Mouse (Mus musculus): ENCODE data around the gene Prox2. TPM values are rescaled to one million over a fixed set of nuclear protein-coding genes. Genes with fewer than 3 reads are reported as not detected.

Prox2 gene
- polyA plus RNA-seq (2012; rRNA removed), result 1.6 and 1.9 TPM in 2 replicates

GRCm38 (mm10) chr12:85110698-85111592 lies at the start of gene Prox2, which contains the start of gene Dlst:
Gene Prox2 (minus strand): TSS chr12:85110759.
Gene Dlst (plus strand): TSS chr12:85110833.
- no peaks in the 10 kb centered on the region for H3K27me3 ChIP-seq (ENCODE audit: control insufficient read depth, insufficient read depth, low read length)
- H3K27ac ChIP-seq (ENCODE audit: insufficient read depth, low read length), result peak within 1 kb of the TSS; percentile 86
- H3K4me3 ChIP-seq (replicated peaks; ENCODE audit: insufficient read depth, low read depth, low read length), result peak within 1 kb of the TSS; percentile 93
- TF ChIP-seq POLR2A (IDR thresholded peaks at IDR 0.05; ENCODE audit: borderline replicate concordance, insufficient read depth, low read length) (peak; percentile 90), CTCF (IDR thresholded peaks at IDR 0.05; ENCODE audit: borderline replicate concordance, insufficient read depth, low read depth, low read length) (no peak)
- under 1% methylated on average over 83 of the region's 83 CpGs for WGBS
- DNase-seq, result peak; percentile 91 to 94
- no peaks in the 10 kb centered on the region; the same call in 1 of the 2 replicates for H3K4me1 ChIP-seq (ENCODE audit: control insufficient read depth, insufficient read depth, low read length)

- TF ChIP-seq POLR2A (IDR thresholded peaks at IDR 0.05; ENCODE audit: borderline replicate concordance, insufficient read depth, low read length), result no peak
- no peak for TF ChIP-seq CTCF (IDR thresholded peaks at IDR 0.05; ENCODE audit: borderline replicate concordance, insufficient read depth, low read depth, low read length)
- no peaks in the 10 kb centered on the region for H3K27me3 ChIP-seq (ENCODE audit: control insufficient read depth, insufficient read depth, low read length)
- no peak overlapping the region for H3K4me3 ChIP-seq (replicated peaks; ENCODE audit: insufficient read depth, low read depth, low read length)
- no peaks in the 10 kb centered on the region for H3K4me1 ChIP-seq (ENCODE audit: control insufficient read depth, insufficient read depth, low read length)
- WGBS, result 48% methylated on average over 5 of the region's 5 CpGs
- DNase-seq, result no peak
- H3K27ac ChIP-seq (ENCODE audit: insufficient read depth, low read length), result no peak overlapping the region
These were observed 49.0 kb upstream of the Prox2 start for GRCm38 (mm10) chr12:85159592-85159991.

- no peaks in the 10 kb centered on the region for H3K27me3 ChIP-seq (ENCODE audit: control insufficient read depth, insufficient read depth, low read length)
- no peak for DNase-seq
- 87% methylated on average over 8 of the region's 8 CpGs for WGBS
- TF ChIP-seq POLR2A (IDR thresholded peaks at IDR 0.05; ENCODE audit: borderline replicate concordance, insufficient read depth, low read length) (no peak), CTCF (IDR thresholded peaks at IDR 0.05; ENCODE audit: borderline replicate concordance, insufficient read depth, low read depth, low read length) (no peak)
- H3K4me3 ChIP-seq (replicated peaks; ENCODE audit: insufficient read depth, low read depth, low read length), result no peak overlapping the region
- H3K27ac ChIP-seq (ENCODE audit: insufficient read depth, low read length), result no peak overlapping the region
- H3K4me1 ChIP-seq (ENCODE audit: control insufficient read depth, insufficient read depth, low read length), result no peaks in the 10 kb centered on the region
These were observed 48.2 kb upstream of the Prox2 start for GRCm38 (mm10) chr12:85158801-85159200.

GRCm38 (mm10) chr12:85157797-85158460 lies 47.4 kb upstream of the Prox2 start:
- Histone ChIP-seq H3K27ac (ENCODE audit: insufficient read depth, low read length) (no peak overlapping the region), H3K4me1 (ENCODE audit: control insufficient read depth, insufficient read depth, low read length) (no peaks in the 10 kb centered on the region), H3K27me3 (ENCODE audit: control insufficient read depth, insufficient read depth, low read length) (no peaks in the 10 kb centered on the region), H3K4me3 (replicated peaks; ENCODE audit: insufficient read depth, low read depth, low read length) (no peak overlapping the region)
- no peak for DNase-seq
- WGBS, result 73% methylated on average over 14 of the region's 14 CpGs
- TF ChIP-seq POLR2A (IDR thresholded peaks at IDR 0.05; ENCODE audit: borderline replicate concordance, insufficient read depth, low read length) (no peak), CTCF (IDR thresholded peaks at IDR 0.05; ENCODE audit: borderline replicate concordance, insufficient read depth, low read depth, low read length) (no peak)

- Histone ChIP-seq H3K4me1 (ENCODE audit: control insufficient read depth, insufficient read depth, low read length) (no peaks in the 10 kb centered on the region), H3K4me3 (replicated peaks; ENCODE audit: insufficient read depth, low read depth, low read length) (no peak overlapping the region), H3K27ac (ENCODE audit: insufficient read depth, low read length) (no peak overlapping the region), H3K27me3 (ENCODE audit: control insufficient read depth, insufficient read depth, low read length) (no peaks in the 10 kb centered on the region)
- TF ChIP-seq CTCF (IDR thresholded peaks at IDR 0.05; ENCODE audit: borderline replicate concordance, insufficient read depth, low read depth, low read length), result no peak
- no peak for TF ChIP-seq POLR2A (IDR thresholded peaks at IDR 0.05; ENCODE audit: borderline replicate concordance, insufficient read depth, low read length)
- no peak for DNase-seq
- 73% methylated on average over 6 of the region's 6 CpGs for WGBS
These were observed 45.8 kb upstream of the Prox2 start for GRCm38 (mm10) chr12:85156324-85156723.

- DNase-seq, result no peak
- TF ChIP-seq POLR2A (IDR thresholded peaks at IDR 0.05; ENCODE audit: borderline replicate concordance, insufficient read depth, low read length) (no peak), CTCF (IDR thresholded peaks at IDR 0.05; ENCODE audit: borderline replicate concordance, insufficient read depth, low read depth, low read length) (no peak)
- WGBS, result 94% methylated on average over 3 of the region's 3 CpGs
- Histone ChIP-seq H3K27ac (ENCODE audit: insufficient read depth, low read length) (no peak overlapping the region), H3K4me1 (ENCODE audit: control insufficient read depth, insufficient read depth, low read length) (peaks cover 8% of the 10 kb centered on the region), H3K4me3 (replicated peaks; ENCODE audit: insufficient read depth, low read depth, low read length) (no peak overlapping the region), H3K27me3 (ENCODE audit: control insufficient read depth, insufficient read depth, low read length) (no peaks in the 10 kb centered on the region)
These were observed 42.5 kb upstream of the Prox2 start for GRCm38 (mm10) chr12:85153011-85153410.

GRCm38 (mm10) chr12:85151002-85151774 lies 40.6 kb upstream of the Prox2 start, which contains the start of gene Rps6kl1:
Gene Rps6kl1 (minus strand): TSS chr12:85151264.
- no peaks in the 10 kb centered on the region for H3K27me3 ChIP-seq (ENCODE audit: control insufficient read depth, insufficient read depth, low read length)
- H3K4me1 ChIP-seq (ENCODE audit: control insufficient read depth, insufficient read depth, low read length), result peaks cover 8% of the 10 kb centered on the region
- peak; percentile 91 to 92 for DNase-seq
- peak within 1 kb of the TSS; percentile 17 for H3K27ac ChIP-seq (ENCODE audit: insufficient read depth, low read length)
- 17% methylated on average over 28 of the region's 28 CpGs for WGBS
- peak; percentile 93 for TF ChIP-seq POLR2A (IDR thresholded peaks at IDR 0.05; ENCODE audit: borderline replicate concordance, insufficient read depth, low read length)
- TF ChIP-seq CTCF (IDR thresholded peaks at IDR 0.05; ENCODE audit: borderline replicate concordance, insufficient read depth, low read depth, low read length), result no peak
- peak within 1 kb of the TSS; percentile 69 for H3K4me3 ChIP-seq (replicated peaks; ENCODE audit: insufficient read depth, low read depth, low read length)

Data from cerebellum, adult 2 months (tissue).